Mouse (Mus musculus) cerebellum, adult (tissue): ENCODE results near the gene Pdzd2.

Experiments
- ATAC-seq: cut with Nextera tagmentation; 2 replicates; pipeline ENCODE4 v1.9.2; 2017; ENCODE audit warnings: mild to moderate bottlenecking, moderate library complexity, mixed read lengths; ENCODE audit not compliant: insufficient number of reproducible peaks, low FRiP score, low TSS enrichment

The Pdzd2 gene

DNA sequence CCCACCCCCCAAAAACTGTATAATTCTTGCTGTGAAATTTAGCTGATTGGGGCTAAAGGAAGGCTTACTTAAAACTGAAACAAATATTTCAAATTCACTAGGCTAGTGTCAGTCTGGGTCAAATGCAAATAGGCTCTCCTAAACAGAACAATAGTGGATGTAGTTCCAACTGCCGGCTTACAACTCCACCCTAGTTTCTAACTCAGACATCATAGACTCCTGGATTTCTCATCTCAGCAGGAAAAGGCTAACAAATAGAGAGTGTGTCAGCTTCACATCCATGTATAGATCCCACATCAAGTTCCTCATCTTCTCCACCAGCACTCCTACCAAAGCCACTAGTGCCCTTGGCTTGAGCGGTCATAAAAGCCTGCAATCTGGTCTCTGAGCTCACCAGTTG, 290.4 kb downstream of the Pdzd2 start:
- no peak for ATAC-seq

GRCm38 (mm10) chr15:12447021-12447434, 292.7 kb downstream of the Pdzd2 start:
- ATAC-seq = no peak

DNA sequence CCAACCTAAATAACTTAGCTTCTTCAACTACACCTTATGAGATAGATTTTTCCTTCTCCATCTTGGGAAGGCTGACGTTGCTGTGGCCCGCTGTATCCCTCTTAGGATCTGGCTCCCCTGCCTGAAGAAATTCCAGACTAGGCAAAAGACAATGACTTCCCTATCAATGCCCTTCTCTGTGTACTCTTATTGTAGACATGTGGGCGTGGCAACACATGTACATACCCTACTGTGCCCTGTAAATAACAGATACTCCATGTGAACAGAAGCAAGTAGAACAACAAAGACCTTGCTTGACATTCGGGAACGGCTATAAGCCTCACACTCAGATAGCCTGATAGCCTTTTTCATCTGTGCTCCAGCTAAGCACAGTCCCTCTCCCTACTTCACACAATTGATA, 295.2 kb downstream of the Pdzd2 start:
- ATAC-seq = no peak

DNA sequence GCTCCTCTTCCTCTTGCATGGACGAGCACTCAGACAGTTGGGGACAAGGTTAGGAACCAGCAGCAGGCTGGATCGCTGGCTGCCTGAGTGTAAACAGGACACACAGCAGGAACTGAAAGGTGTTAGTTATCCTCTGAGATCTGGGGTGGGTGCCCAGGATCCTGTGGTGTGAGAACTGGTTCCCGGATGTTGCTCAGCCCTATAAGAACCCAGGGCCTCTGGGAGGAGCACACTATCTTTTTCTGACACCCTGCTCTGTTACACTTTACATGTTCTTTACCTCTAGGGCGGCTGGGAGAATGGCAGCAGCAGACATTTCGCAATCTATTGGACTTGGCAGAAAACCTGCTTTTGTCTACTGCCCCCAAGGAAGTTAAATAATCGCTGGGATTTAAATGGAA, 300.4 kb downstream of the Pdzd2 start:
- no peak for ATAC-seq

DNA sequence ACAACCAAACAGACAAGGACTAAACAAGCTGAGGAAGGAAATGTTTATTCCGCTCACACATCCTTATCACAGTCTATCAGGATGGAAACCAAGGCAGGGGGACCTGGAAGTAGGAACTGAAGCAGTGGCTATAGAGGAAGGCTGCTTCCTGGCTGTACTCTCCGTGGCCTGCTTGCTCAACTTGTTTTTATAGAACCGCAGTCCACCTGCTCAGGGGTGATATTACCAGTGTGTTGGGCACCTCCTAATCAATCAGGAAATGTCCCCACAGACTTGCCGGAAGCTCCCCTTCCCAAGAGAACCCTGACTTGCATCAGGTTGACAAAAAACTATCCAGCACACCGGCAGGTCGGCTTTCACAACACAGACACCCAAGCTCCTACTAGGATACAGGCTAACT, 301.0 kb downstream of the Pdzd2 start:
- no peak for ATAC-seq

DNA sequence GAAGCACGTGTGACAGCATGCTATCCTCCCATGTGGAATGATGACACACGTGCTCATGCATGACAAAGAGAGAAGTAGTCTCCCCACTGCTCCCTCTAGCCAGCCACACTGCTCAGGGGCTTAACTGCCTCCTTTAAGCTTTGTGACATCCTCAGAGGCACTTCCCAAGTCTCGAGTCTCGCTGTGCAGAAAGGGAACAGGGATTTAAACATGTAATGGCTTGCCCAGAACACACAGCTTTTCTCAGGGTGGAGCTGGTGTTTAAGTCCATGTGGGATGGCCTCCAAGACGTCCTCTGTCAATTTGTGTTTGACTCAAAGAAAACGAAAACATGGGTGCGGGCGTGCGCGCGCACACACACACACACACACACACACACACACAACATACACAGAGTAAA, 301.6 kb downstream of the Pdzd2 start:
- ATAC-seq = no peak

- no peak for ATAC-seq
Measured at GRCm38 (mm10) chr15:12435910-12436309, 303.8 kb downstream of the Pdzd2 start.

DNA sequence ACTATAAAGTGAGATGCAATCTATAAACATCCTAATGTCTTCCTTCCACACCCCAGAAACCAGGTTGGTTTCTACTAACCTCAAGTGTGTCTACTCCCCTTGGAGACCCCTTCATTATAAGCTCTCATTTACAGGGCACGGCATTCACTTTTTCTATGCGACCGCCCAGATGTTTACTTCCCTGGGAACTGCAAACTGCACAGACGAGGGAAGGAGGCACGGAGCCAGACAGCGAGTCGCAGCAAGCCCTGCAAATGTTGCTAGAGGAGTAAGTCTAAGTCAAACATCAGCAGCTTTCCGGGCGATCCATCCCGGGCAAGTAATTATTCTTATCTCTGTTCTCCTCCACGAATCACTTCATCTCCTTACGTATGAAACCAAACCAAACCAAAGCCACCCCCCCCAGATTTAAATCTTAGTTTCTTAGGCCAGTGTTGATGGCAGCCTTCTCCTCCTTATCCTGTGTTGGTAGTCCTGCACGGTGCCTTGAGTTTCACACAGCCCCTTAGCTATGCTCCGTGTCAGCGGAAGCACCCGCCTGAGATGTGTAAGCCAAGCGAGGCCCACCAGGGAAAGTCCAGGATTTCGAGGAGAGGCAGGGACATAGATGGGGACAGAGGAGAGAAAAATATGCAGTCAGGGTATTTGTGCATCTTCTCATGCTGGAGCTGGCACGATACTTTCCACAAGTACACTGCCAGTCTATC, 305.7 kb downstream of the Pdzd2 start:
- ATAC-seq = no peak

DNA sequence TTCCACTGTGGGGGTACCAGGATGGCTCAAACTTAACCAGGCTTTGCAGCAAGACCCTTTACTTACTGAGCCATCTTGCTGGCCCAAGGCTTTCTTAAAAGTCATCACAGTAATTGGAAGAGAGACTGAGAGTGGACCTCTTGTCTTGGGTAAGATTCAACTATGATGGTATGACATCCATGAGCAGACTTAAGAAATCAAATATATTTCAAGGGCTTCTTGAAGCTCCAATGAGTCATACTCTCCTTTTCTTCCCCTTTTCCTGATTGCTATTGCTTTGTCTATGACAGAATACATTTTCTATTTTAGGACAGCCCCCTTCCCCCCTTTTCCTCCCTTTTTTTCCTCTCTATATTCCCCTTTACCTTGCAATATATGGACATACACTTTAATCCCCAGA, 306.8 kb downstream of the Pdzd2 start:
- ATAC-seq = no peak

GRCm38 (mm10) chr15:12432320-12432719, 307.4 kb downstream of the Pdzd2 start:
- ATAC-seq = no peak

GRCm38 (mm10) chr15:12431684-12432083, 308.0 kb downstream of the Pdzd2 start:
- ATAC-seq = no peak

DNA sequence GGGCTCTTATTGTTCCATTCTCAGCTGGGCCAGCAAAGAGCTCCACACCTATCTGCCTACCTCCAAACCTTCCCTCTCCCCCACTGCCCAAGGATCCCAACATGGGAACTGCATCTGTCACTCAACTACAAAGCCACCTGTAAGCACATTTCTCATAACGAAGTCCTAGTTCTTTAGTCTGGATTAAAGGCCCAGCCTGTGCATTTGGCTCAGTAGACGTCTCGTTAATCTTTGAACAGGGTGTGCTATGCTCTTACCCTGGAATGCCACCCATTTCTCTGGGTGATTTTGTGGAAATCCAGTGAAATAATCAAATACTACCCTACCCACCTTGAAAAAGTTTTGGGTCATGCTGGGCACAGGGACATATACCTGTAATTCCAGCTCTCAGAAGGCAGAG, 308.5 kb downstream of the Pdzd2 start:
- ATAC-seq = no peak

DNA sequence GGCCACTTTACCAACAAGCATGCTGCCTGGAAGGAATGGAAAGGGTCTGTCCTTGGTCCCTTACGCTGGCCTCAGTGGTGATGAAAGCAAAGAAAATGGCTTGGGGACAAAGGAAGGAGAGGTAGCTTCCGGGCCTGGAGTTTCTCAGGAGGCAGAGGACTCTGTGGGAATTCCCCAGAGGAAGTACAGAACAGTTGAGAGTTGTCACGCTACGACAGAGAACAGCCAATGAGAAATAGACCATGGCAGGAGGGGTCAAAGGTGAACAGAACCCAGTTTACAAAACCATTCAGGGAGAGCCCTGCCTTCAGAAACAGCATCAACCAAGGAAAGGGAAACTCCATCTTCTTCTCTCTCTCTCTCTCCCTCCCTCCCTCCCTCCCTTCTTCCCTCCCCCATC, 309.1 kb downstream of the Pdzd2 start:
- ATAC-seq = no peak

DNA sequence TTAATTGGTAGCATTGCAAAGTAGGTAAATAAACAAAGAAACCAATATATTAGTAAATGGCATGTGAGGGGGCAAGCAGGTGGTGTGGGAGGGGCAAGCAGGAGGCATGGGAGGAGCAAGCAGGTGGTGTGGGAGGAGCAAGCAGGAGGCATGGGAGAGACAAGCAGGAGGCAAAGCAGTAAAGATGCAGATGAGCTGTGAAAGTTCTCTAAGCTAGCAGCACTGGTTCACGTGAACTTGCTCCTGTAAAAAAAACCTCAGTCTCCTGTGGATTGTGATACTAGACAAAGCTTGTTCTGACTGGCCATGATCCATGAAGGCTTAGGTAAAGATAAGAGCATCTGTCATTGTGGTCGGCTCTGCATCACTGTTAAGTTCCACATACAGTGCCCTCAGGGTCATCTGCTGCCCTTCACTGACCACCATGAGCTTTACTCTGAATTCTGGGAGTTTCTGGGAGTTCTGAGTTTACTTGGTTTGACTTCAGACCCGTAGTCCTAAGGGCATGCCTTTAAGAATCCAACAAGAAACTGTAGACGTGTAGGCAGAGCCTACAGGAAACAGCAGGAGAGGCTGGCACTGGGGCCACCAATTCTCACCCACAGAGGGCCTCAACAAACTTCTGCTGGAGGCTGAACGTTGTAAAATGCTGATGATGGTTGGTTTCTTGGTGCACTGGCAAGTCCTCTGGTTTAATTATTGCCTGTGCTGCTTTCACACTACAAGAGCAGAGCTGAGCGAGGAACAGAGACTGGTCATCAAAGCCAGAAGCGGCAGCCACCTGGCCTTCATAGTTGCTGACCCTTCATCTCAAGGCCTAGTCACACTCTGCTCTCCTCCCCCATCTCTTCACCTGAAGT, 309.9 kb downstream of the Pdzd2 start:
- ATAC-seq = no peak

DNA sequence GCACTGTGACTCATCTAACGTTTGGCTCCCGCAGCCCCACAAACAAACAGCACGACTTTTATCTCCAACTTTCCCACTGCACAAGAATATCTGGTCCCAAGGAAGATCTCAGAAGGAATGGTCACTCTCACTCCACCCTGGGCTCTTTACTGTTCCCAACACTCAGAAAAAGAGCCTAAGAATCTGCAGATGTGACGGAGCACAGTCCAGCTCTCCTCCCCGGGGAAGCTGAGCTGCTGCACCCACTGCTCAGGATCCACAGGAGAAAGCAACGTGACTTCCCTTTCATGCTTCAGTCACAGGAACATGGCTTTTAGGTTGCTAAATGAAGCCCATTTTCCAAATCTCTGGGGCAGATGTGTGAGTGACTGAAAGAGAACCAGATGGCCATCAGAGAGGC, 311.9 kb downstream of the Pdzd2 start:
- no peak for ATAC-seq

GRCm38 (mm10) chr15:12426342-12426741, 313.4 kb downstream of the Pdzd2 start:
- ATAC-seq = no peak

- no peak for ATAC-seq
Measured at GRCm38 (mm10) chr15:12425049-12425627, 314.6 kb downstream of the Pdzd2 start.

GRCm38 (mm10) chr15:12424187-12424586, 315.5 kb downstream of the Pdzd2 start:
- ATAC-seq = no peak

DNA sequence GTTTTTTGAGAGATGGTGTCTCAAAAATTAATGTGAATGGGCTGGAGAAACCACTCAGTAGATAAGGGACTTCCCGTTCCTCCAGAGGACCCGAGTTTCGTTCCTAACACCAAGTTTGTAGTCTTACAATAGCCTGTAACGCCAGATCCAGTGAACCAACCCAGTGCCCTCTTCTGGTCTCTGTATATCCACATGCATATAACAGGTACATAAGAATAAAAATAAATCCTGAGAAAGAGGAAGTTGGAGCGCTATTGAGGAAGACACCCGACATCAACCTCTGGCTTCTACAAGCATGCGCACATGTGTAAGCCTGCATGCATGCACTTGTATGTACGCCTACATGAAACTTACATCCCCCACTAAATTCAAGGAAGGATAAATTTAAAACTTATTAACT, 318.8 kb downstream of the Pdzd2 start:
- no peak for ATAC-seq

- no peak for ATAC-seq
Measured at GRCm38 (mm10) chr15:12420376-12420775, 319.3 kb downstream of the Pdzd2 start.

GRCm38 (mm10) chr15:12419446-12419845, 320.3 kb downstream of the Pdzd2 start:
- no peak for ATAC-seq
